Mouse (Mus musculus): ENCODE results near the gene Gdf1.

GRCm38 (mm10) chr8:70361484-70362032 lies 31.9 kb downstream of the Gdf1 start:
- TF ChIP-seq POLR2A (IDR thresholded peaks at IDR 0.05; ENCODE audit: insufficient read depth, low read depth, low read length) (no peak), CTCF (IDR thresholded peaks at IDR 0.05) (no peak), EP300 (IDR thresholded peaks at IDR 0.05; ENCODE audit: insufficient read depth, low read depth, low read length) (no peak)

All from heart, adult 2 months (tissue).